Mouse (Mus musculus): ENCODE data around the gene Bhlhb9.
"Not testable (repeated sequence)": the region's sequence is repeated elsewhere in the genome, so short reads cannot be mapped to it uniquely, and the experiment has no call there.

DNA sequence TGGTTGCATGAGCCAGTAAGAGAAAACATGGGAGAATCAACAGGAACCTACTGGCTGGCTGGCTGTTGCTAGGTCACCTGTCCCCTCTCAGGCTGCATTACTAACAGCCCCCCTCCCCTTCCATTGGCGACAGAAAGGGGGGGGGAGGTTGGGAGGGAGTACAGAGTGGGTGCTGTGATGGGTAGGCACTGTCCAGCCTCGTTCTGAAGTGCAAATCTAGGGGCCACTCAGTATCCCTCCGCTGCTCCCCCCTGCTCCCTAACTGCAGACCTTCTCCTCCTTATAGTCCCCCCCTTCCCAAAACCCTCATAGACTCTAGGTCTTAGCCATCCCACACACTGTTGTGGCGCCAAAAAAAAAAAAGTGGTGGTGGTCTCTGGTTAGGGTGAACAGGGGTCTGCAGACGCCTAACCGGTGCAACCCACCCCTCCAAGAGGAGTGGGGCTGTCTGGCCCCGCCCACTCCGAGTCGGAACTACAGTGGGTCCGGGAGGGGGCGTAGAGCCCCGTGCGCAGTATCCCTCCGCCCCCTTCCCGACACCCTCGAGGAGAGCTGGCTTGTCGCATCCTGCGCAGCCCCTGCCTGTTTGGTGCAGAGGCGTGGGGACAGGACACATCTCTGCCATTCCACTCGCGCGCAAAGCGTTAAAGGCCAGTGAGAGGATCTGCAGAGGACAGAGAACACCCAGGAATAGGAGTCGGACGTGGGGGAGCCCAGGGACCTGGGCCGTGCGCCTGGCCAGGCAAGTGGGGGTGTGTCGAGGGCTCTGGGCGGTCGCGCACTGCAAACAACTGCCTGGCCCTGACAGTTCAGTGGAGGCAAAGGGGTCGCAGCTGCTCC, 41.3 kb downstream of the Bhlhb9 start, which contains the start of gene Gprasp2:
- TF ChIP-seq CTCF, EP300 (IDR thresholded peaks at IDR 0.05; ENCODE audit: low read depth): not testable (repeated sequence)

All from liver, embryonic 14.5 days (tissue).